Mouse (Mus musculus): ENCODE results near the gene Hoxa10. TPM values are rescaled to one million over a fixed set of nuclear protein-coding genes. Genes with fewer than 3 reads are reported as not detected.

The Hoxa10 gene
- polyA plus RNA-seq, 1 experiment from 2014 or later: 7.8 TPM

- no peak for ATAC-seq
- 3% methylated on average over 18 of the region's 18 CpGs for WGBS
- Histone ChIP-seq H3K9ac (ENCODE audit: low read depth, low read length) (no peak overlapping the region; the same call in 1 of the 2 replicates), H3K9me3 (ENCODE audit: control insufficient read depth) (no peaks in the 10 kb centered on the region), H3K4me3 (ENCODE audit: low read depth, low read length) (peak overlapping the region; percentile 32), H3K27ac (ENCODE audit: low read depth, low read length) (no peak overlapping the region), H3K4me2 (replicated peaks; ENCODE audit: low read depth) (peak overlapping the region; percentile 35; the same call in 1 of the 2 replicates), H3K4me1 (replicated peaks; ENCODE audit: control insufficient read depth, insufficient read depth, low read length) (no peaks in the 10 kb centered on the region), H3K27me3 (replicated peaks; ENCODE audit: control insufficient read depth, insufficient read depth, low read length) (peaks cover 97% of the 10 kb centered on the region), H3K36me3 (ENCODE audit: control insufficient read depth, insufficient read depth) (no peaks in the 10 kb centered on the region)
- no peak for TF ChIP-seq CTCF (IDR thresholded peaks at IDR 0.05; ENCODE audit: low read depth)
Measured at GRCm38 (mm10) chr6:52231885-52232567, 8.6 kb downstream of the Hoxa10 start.

DNA sequence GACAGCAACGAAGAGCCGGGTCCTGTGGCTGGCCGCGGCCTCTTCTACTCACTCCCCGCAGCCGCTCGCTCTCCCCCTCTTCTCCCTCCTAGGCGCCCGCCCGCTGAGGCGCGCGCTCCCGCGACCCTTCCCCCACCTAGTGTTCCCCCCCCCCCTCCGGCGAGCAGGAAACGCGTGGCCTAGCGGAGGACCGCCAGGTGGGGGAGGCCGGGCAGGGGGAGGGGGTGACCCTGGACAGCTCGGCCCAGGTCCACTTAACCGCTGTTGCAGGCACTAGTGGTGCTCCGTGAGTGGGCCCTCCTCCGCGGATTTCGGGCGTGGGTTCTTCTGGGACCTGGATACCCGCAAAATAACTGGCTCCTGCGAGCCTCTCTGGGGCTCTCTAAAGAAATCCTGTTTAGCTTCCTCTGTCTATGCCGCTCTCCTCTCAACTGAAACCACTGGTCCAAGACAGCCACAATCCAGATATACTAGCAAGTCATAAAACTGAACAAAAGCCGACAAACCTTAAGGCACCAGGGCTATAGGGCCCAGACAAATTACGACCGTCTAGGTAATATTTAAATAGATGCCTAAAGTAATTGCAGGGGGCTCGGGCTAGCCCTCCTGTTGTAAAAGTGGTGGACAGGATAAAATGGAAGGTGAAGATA is 10.0 kb downstream of the Hoxa10 start, which contains the start of gene Hoxa9:
Gene Hoxa9, minus strand, starts transcription at position 574 of the 650 bp plus-strand sequence.
- H3K9ac ChIP-seq (ENCODE audit: low read depth, low read length): no peak within 1 kb of the TSS
- H3K4me3 ChIP-seq (ENCODE audit: low read depth, low read length): peak within 1 kb of the TSS; percentile 32
- H3K27me3 ChIP-seq (replicated peaks; ENCODE audit: control insufficient read depth, insufficient read depth, low read length): peaks cover 97% of the 10 kb centered on the region
- H3K36me3 ChIP-seq (ENCODE audit: control insufficient read depth, insufficient read depth): no peaks in the 10 kb centered on the region
- 2% methylated on average over 24 of the region's 36 CpGs for WGBS
- H3K4me2 ChIP-seq (replicated peaks; ENCODE audit: low read depth): peak within 1 kb of the TSS; percentile 35
- H3K27ac ChIP-seq (ENCODE audit: low read depth, low read length): no peak within 1 kb of the TSS; the same call in 1 of the 2 replicates
- TF ChIP-seq CTCF (IDR thresholded peaks at IDR 0.05; ENCODE audit: low read depth): no peak
- H3K4me1 ChIP-seq (replicated peaks; ENCODE audit: control insufficient read depth, insufficient read depth, low read length): no peaks in the 10 kb centered on the region
- ATAC-seq: no peak
- H3K9me3 ChIP-seq (ENCODE audit: control insufficient read depth): no peaks in the 10 kb centered on the region

DNA sequence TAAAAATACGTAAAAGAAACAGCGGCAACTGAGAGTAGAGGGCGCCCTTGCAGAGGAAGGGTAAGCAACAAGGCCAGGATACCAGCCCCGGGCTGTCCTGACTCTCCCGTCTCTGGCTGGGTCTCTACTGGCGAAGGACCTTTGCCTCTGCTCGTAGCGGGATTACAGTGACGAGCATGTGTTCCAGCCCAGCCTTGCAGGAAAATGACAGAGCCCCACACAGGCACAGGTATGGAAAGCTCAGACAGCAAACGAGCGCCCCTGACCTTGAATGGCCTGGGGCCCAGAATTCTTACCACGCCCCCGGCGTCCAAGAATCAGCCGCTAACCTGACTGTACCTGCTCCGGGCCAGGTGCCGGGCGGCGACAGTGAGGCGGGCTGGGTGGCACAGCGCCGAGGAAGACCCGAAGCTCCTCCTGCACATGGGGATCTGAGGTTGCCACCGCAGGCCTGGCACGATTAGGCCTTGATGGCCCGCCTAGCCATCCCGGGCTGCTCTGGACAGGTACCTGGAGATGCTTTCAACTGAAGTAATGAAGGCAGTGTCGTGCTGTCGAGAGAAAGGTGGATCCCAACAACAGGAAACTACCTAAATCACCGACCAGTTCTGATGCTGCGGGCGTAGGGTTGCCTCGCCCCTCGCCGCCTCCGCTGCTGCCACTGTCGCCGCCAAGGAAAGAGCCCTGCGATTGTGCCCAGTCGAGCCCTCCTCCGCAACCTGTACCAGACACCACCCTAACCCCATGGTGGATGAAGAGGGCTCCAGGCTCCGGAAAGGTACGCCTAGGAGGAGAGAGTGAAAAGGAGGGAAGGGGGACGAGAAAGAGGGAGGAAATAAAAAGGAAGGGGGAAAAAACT is 10.9 kb downstream of the Hoxa10 start:
- H3K4me1 ChIP-seq (replicated peaks; ENCODE audit: control insufficient read depth, insufficient read depth, low read length): no peaks in the 10 kb centered on the region
- H3K27ac ChIP-seq (ENCODE audit: low read depth, low read length): no peak overlapping the region; the same call in 1 of the 2 replicates
- TF ChIP-seq CTCF (IDR thresholded peaks at IDR 0.05; ENCODE audit: low read depth): no peak
- ATAC-seq: no peak
- H3K4me2 ChIP-seq (replicated peaks; ENCODE audit: low read depth): peak overlapping the region; percentile 35
- peak overlapping the region; percentile 28 for H3K4me3 ChIP-seq (ENCODE audit: low read depth, low read length)
- peaks cover 97% of the 10 kb centered on the region for H3K27me3 ChIP-seq (replicated peaks; ENCODE audit: control insufficient read depth, insufficient read depth, low read length)
- WGBS: 3% methylated on average over 44 of the region's 44 CpGs
- H3K9ac ChIP-seq (ENCODE audit: low read depth, low read length): no peak overlapping the region
- H3K36me3 ChIP-seq (ENCODE audit: control insufficient read depth, insufficient read depth): no peaks in the 10 kb centered on the region
- H3K9me3 ChIP-seq (ENCODE audit: control insufficient read depth): no peaks in the 10 kb centered on the region

- WGBS: 2% methylated on average over 38 of the region's 38 CpGs
- H3K36me3 ChIP-seq (ENCODE audit: control insufficient read depth, insufficient read depth): no peaks in the 10 kb centered on the region
- no peak overlapping the region for H3K27ac ChIP-seq (ENCODE audit: low read depth, low read length)
- H3K27me3 ChIP-seq (replicated peaks; ENCODE audit: control insufficient read depth, insufficient read depth, low read length): peaks cover 96% of the 10 kb centered on the region
- no peak for ATAC-seq
- no peak for TF ChIP-seq CTCF (IDR thresholded peaks at IDR 0.05; ENCODE audit: low read depth)
- peak overlapping the region; percentile 28 for H3K4me3 ChIP-seq (ENCODE audit: low read depth, low read length)
- H3K4me2 ChIP-seq (replicated peaks; ENCODE audit: low read depth): peak overlapping the region; percentile 35
- no peaks in the 10 kb centered on the region for H3K4me1 ChIP-seq (replicated peaks; ENCODE audit: control insufficient read depth, insufficient read depth, low read length)
- no peak overlapping the region; the same call in 1 of the 2 replicates for H3K9ac ChIP-seq (ENCODE audit: low read depth, low read length)
- H3K9me3 ChIP-seq (ENCODE audit: control insufficient read depth): no peaks in the 10 kb centered on the region
Measured at GRCm38 (mm10) chr6:52228475-52229465, 11.9 kb downstream of the Hoxa10 start.

DNA sequence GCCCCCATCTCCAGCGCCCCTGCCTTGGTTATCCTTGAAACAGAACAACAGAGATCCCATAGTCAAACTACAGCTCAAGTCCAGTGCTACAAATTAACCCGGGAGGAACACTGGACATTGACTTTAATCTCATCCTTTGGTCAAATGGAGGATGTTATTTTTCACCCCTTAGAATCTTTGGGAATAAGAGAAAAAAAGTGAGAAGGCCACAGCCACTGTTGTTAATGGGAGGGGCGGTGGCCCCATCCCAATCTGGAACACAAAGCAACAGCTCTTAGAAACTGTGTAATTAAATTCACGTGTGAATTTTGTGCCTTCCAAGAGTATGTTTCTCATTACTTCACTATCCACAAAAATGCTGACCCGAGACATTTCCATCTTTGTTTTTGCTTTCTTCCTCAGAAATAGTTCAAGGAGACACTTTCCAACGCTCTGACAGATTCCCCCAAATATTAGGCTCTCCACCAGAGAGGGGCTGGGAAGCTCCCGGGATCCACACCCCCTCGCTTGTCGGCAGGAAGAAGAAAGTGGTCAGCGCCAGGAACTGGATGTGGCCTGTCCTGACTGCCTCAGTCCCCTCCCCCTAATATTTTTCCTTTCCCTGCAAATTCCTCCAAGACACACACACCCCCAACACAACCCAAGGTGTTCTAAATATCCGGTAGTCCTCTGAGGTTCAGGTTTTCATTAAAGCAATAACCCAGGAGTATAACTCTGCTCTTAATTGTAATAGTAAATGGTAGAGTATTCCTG is 13.0 kb downstream of the Hoxa10 start:
- WGBS: 9% methylated on average over 11 of the region's 11 CpGs
- H3K4me1 ChIP-seq (replicated peaks; ENCODE audit: control insufficient read depth, insufficient read depth, low read length): no peaks in the 10 kb centered on the region
- H3K27ac ChIP-seq (ENCODE audit: low read depth, low read length): no peak overlapping the region
- H3K27me3 ChIP-seq (replicated peaks; ENCODE audit: control insufficient read depth, insufficient read depth, low read length): peaks cover 95% of the 10 kb centered on the region
- no peak overlapping the region for H3K4me2 ChIP-seq (replicated peaks; ENCODE audit: low read depth)
- TF ChIP-seq CTCF (IDR thresholded peaks at IDR 0.05; ENCODE audit: low read depth): no peak
- no peaks in the 10 kb centered on the region for H3K36me3 ChIP-seq (ENCODE audit: control insufficient read depth, insufficient read depth)
- no peak overlapping the region for H3K4me3 ChIP-seq (ENCODE audit: low read depth, low read length)
- H3K9ac ChIP-seq (ENCODE audit: low read depth, low read length): no peak overlapping the region
- no peaks in the 10 kb centered on the region for H3K9me3 ChIP-seq (ENCODE audit: control insufficient read depth)
- no peak for ATAC-seq

Measured in intestine, postnatal 0 days (tissue).